Mouse (Mus musculus): ENCODE results near the gene Srebf2.
"Not testable (repeated sequence)": the region's sequence is repeated elsewhere in the genome, so short reads cannot be mapped to it uniquely, and the experiment has no call there.

The Srebf2 gene

DNA sequence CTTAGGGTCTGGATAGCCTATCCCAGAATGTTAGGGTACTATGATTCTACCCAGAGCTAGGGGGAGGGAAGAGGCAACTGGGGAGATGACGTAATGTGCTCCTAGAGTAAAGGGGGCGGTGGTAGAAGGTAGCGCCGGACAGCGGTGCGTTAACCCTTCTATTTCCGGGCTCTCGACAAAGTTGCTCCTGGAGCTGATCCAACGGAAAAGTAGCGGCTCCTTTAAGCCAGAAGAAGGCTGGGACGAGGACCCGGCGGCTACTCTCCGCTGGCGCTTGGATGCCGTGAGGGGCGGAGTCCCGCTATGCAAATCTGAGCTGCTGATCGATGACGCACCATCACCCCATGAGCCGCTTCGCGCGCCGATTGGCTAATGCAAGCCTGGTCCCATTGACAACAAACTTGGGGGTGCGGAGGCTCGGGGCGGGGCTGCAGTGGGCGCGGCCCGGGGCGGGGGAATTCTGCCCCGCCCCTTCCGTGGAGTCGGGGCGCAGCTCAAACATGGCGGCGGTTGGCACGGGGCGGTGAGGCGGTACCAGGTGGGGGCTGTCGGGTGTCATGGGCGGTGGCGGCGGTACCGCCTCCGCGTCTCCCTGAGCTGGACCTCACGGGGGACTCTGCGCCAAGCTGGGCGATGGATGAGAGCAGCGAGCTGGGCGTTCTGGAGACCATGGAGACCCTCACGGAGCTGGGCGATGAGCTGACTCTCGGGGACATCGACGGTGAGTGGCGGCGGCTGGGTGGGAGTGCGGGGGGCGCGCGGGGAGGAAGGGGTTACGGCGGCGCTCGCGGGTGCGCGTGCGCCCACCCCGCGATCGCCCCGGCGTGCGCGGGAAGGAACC, at the start of gene Srebf2:
Gene Srebf2 (plus strand): TSS at position 412 of the 841 bp plus-strand sequence.
- in situ Hi-C loops (cut with MboI), result no loop called here

DNA sequence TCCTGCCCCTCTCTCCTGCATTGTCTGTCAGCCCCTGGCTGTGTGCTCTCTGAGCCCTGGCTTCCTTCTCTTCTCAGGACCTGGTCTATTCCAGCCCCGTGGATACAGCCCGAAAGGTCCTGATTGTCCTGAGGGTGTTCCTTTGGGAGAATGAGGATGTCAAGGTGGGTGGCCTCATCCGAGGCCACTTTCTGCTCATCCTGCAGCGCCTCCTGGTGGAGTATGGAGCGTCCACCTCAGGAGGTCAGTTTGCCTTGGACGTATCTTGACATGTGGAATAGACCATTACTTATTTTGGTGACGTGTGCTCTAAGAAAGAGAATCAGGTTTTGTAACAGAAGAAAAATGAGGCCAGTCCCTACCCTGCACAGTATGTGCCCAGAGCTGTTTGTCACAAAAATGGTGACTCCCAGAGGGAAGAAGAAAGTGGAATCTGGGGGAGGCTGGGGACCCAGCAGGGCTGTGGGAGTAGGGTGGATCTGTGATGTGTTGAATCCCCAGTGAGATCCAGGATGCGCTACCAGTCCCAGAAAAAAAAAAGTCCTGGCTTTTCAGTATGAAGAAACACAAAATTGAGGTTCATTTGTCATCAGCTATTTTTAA, 39.9 kb upstream of the Srebf2 start:
- in situ Hi-C loops (cut with MboI), result no loop called here

GRCm38 (mm10) chr15:82120544-82120943, 26.4 kb upstream of the Srebf2 start:
- in situ Hi-C loops (cut with MboI), result no loop called here

DNA sequence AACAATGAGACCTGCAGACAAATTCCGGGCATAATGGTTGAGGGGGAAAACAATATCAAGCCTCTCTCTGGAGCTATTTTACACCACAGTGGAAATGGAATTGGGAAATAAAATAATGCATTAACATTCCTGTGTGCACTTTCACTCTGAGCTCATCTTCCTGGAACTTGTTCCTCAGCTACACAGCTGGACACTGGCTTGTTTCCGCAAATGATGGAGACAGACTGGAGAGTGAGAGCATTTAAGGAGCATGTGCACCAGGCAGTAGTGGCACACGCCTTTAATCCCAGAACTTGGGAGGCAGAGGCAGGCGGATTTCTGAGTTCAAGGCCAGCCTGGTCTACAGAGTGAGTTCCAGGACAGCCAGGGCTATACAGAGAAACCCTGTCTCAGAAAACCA, 20.3 kb upstream of the Srebf2 start:
- in situ Hi-C loops (cut with MboI), result not testable (repeated sequence)

DNA sequence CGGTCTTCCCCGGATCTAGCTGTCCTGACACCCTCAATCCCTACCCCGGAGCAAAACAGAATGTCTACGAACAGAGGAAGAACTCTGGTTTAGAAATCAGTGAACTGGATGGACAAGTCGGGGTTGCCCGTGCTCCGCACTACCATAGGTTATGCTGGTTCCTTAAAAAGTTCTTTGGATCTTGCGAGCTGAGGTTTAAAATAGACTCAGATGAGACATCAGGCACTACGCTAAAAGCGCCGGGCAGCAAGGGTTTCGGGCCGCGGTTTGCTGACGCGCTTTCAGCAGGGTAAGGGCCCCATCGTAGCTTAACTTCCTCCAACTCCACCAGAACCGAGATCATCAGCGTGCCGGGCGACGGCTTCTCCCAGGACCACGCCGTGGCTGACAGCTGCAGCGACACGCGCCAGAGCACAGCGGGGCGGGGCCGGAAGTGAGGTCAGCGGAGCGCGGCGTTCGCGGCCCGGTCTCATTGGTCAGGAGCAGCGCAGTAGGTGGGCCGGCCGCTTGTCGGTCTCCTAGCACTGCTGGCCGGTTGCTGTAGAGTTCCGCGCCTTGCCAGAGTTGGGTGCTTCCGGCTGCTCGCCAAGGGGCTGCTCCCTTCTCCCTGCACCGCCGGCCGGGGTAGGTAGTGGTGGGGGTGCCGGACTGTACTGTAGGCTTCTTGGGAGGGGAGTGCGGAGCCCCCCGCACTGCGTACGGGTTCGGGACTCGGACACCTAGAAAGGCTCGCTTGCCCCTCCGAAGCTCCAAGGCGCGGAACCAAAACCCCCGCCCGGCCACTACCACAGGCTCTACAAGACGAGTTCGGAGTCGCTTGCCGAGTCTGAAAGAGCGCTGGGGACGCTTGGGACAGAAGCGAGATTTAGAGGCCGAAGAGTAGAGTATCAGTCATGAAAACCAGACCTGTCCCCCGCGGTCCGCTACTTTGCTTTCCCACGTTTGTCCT, 19.3 kb upstream of the Srebf2 start, which contains the start of gene Ccdc134:
Gene Ccdc134 (plus strand): TSS at position 497 of the 949 bp plus-strand sequence.
- in situ Hi-C loops (cut with MboI), result no loop called here

GRCm38 (mm10) chr15:82128398-82128797, 18.6 kb upstream of the Srebf2 start:
- in situ Hi-C loops (cut with MboI), result no loop called here

- in situ Hi-C loops (cut with MboI), result no loop called here
Observed at GRCm38 (mm10) chr15:82130599-82130998, 16.4 kb upstream of the Srebf2 start.

GRCm38 (mm10) chr15:82135372-82135771, 11.6 kb upstream of the Srebf2 start:
- in situ Hi-C loops (cut with MboI), result no loop called here

DNA sequence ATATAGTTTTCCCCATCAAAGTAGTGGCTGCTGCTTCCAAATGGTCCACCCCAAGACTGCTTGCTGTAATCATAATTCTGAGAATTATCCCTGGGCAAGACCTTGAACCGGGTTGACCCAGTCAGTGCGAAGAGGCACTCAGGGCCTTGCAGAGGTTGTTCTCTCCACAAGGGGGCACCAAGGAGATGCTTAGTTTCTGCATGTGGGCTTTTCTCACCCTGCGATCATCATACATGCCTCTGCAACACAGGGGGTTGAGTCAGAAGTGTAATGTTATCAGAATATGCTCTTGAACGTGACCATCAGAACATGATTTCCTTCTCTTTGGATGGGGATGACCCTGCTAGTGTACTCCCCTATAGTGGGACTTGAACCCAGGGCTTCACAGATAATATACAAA, 8.4 kb upstream of the Srebf2 start:
- in situ Hi-C loops (cut with MboI), result no loop called here

GRCm38 (mm10) chr15:82139196-82139595, 7.8 kb upstream of the Srebf2 start:
- in situ Hi-C loops (cut with MboI), result no loop called here

- in situ Hi-C loops (cut with MboI), result loop anchor here (5.0 kb wide), 1 partner anchor 87 kb away; no protein-coding TSS in a partner anchor
Observed at GRCm38 (mm10) chr15:82140355-82140754, 6.6 kb upstream of the Srebf2 start.

- in situ Hi-C loops (cut with MboI), result loop anchor here (5.0 kb wide), 1 partner anchor 83 kb away; no protein-coding TSS in a partner anchor
Observed at GRCm38 (mm10) chr15:82144157-82144556, 2.8 kb upstream of the Srebf2 start.

DNA sequence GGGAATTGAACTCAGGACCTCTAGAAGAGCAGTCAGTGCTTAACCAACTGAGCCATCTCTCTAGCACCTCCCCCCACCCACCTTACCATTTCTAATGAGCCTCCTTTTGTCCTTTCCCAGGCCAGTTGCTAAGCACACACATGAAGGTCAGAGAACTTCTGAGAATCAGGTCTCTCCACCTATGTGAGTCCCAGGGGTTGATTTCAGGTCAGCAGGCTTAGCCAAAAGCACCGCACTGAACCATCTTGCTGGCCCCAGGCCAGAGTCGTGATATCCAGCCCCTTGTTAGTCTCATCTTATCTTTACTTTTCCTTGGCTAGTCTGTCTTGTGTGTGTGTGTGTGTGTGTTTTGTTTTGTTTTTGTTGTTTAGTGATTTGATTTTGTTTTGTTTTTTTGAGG, 1.6 kb upstream of the Srebf2 start:
- in situ Hi-C loops (cut with MboI), result no loop called here

GRCm38 (mm10) chr15:82145851-82146769, 871 bp upstream of the Srebf2 start:
- in situ Hi-C loops (cut with MboI), result no loop called here

GRCm38 (mm10) chr15:82147611-82148111, 680 bp downstream of the Srebf2 start:
- in situ Hi-C loops (cut with MboI), result no loop called here

- in situ Hi-C loops (cut with MboI), result no loop called here
Observed at GRCm38 (mm10) chr15:82148510-82148911, 1.5 kb downstream of the Srebf2 start.

DNA sequence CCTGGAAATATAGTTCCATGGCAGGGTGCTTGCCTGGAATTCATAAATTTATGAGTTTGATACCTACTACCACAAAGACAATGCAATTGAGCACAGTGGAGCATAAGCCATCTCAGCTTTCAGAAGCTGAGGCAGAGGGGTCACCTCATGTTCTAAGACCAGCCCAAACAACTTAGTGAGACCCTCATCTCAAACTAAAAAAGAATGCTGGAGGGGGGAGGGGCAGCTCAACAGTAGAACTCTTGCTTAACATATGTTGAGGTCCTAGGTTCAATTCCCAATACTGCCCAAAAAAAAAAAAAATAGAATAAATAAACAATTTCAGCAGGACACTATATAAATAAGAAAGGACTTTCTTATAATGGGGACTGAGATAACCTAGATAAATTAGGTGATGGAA, 3.1 kb downstream of the Srebf2 start:
- in situ Hi-C loops (cut with MboI), result no loop called here

- in situ Hi-C loops (cut with MboI), result no loop called here
Observed at GRCm38 (mm10) chr15:82151176-82151575, 4.2 kb downstream of the Srebf2 start.

GRCm38 (mm10) chr15:82152022-82152421, 5.0 kb downstream of the Srebf2 start:
- in situ Hi-C loops (cut with MboI), result no loop called here

GRCm38 (mm10) chr15:82152435-82152834, 5.5 kb downstream of the Srebf2 start:
- in situ Hi-C loops (cut with MboI), result no loop called here

GRCm38 (mm10) chr15:82156298-82156697, 9.3 kb downstream of the Srebf2 start:
- in situ Hi-C loops (cut with MboI), result no loop called here
